Mouse (Mus musculus): ENCODE data around the gene Defb19. TPM values are rescaled to one million over a fixed set of nuclear protein-coding genes. Genes with fewer than 3 reads are reported as not detected.

The Defb19 gene
- polyA plus RNA-seq, 1 experiment from 2014 or later: not detected

GRCm38 (mm10) chr2:152622151-152622550 is 42.0 kb upstream of the Defb19 start:
- H3K27ac ChIP-seq (ENCODE audit: low read length): no peak overlapping the region
- H3K9me3 ChIP-seq (ENCODE audit: control insufficient read depth, low read depth, low read length): no peaks in the 10 kb centered on the region
- H3K4me2 ChIP-seq (replicated peaks; ENCODE audit: low read depth, low read length): no peak overlapping the region
- H3K36me3 ChIP-seq (ENCODE audit: control insufficient read depth, insufficient read depth, low read length): no peaks in the 10 kb centered on the region
- no peak for ATAC-seq (ENCODE audit: insufficient number of reproducible peaks, insufficient read depth, low FRiP score, low read depth)
- WGBS: 89% methylated on average over 13 of the region's 13 CpGs
- H3K4me1 ChIP-seq (ENCODE audit: control insufficient read depth, insufficient read depth, low read length): peaks cover 4% of the 10 kb centered on the region; the same call in 1 of the 2 replicates
- no peak overlapping the region for H3K4me3 ChIP-seq (ENCODE audit: low read depth, low read length)
- no peaks in the 10 kb centered on the region for H3K27me3 ChIP-seq (ENCODE audit: control insufficient read depth, insufficient read depth, low read length)
- no peak overlapping the region for H3K9ac ChIP-seq (replicated peaks; ENCODE audit: low read depth, low read length)

- no peaks in the 10 kb centered on the region for H3K36me3 ChIP-seq (ENCODE audit: control insufficient read depth, insufficient read depth, low read length)
- no peak overlapping the region for H3K4me3 ChIP-seq (ENCODE audit: low read depth, low read length)
- H3K4me2 ChIP-seq (replicated peaks; ENCODE audit: low read depth, low read length): no peak overlapping the region
- WGBS: 70% methylated on average over 9 of the region's 9 CpGs
- H3K27ac ChIP-seq (ENCODE audit: low read length): no peak overlapping the region
- no peaks in the 10 kb centered on the region for H3K9me3 ChIP-seq (ENCODE audit: control insufficient read depth, low read depth, low read length)
- H3K27me3 ChIP-seq (ENCODE audit: control insufficient read depth, insufficient read depth, low read length): no peaks in the 10 kb centered on the region
- H3K4me1 ChIP-seq (ENCODE audit: control insufficient read depth, insufficient read depth, low read length): no peaks in the 10 kb centered on the region
- no peak overlapping the region for H3K9ac ChIP-seq (replicated peaks; ENCODE audit: low read depth, low read length)
- ATAC-seq (ENCODE audit: insufficient number of reproducible peaks, insufficient read depth, low FRiP score, low read depth): no peak
Measured at GRCm38 (mm10) chr2:152620367-152621134, 40.4 kb upstream of the Defb19 start.

GRCm38 (mm10) chr2:152617374-152617773 is 37.3 kb upstream of the Defb19 start:
- no peaks in the 10 kb centered on the region for H3K27me3 ChIP-seq (ENCODE audit: control insufficient read depth, insufficient read depth, low read length)
- no peak for ATAC-seq (ENCODE audit: insufficient number of reproducible peaks, insufficient read depth, low FRiP score, low read depth)
- H3K9ac ChIP-seq (replicated peaks; ENCODE audit: low read depth, low read length): no peak overlapping the region
- H3K36me3 ChIP-seq (ENCODE audit: control insufficient read depth, insufficient read depth, low read length): no peaks in the 10 kb centered on the region
- H3K4me2 ChIP-seq (replicated peaks; ENCODE audit: low read depth, low read length): no peak overlapping the region
- 65% methylated on average over 5 of the region's 5 CpGs for WGBS
- H3K4me1 ChIP-seq (ENCODE audit: control insufficient read depth, insufficient read depth, low read length): no peaks in the 10 kb centered on the region
- no peaks in the 10 kb centered on the region for H3K9me3 ChIP-seq (ENCODE audit: control insufficient read depth, low read depth, low read length)
- no peak overlapping the region for H3K4me3 ChIP-seq (ENCODE audit: low read depth, low read length)
- H3K27ac ChIP-seq (ENCODE audit: low read length): no peak overlapping the region

GRCm38 (mm10) chr2:152616470-152616869 is 36.4 kb upstream of the Defb19 start:
- no peaks in the 10 kb centered on the region for H3K36me3 ChIP-seq (ENCODE audit: control insufficient read depth, insufficient read depth, low read length)
- H3K9ac ChIP-seq (replicated peaks; ENCODE audit: low read depth, low read length): no peak overlapping the region
- no peaks in the 10 kb centered on the region for H3K4me1 ChIP-seq (ENCODE audit: control insufficient read depth, insufficient read depth, low read length)
- 76% methylated on average over 6 of the region's 6 CpGs for WGBS
- no peaks in the 10 kb centered on the region for H3K27me3 ChIP-seq (ENCODE audit: control insufficient read depth, insufficient read depth, low read length)
- no peak overlapping the region for H3K4me2 ChIP-seq (replicated peaks; ENCODE audit: low read depth, low read length)
- no peaks in the 10 kb centered on the region for H3K9me3 ChIP-seq (ENCODE audit: control insufficient read depth, low read depth, low read length)
- no peak overlapping the region for H3K4me3 ChIP-seq (ENCODE audit: low read depth, low read length)
- ATAC-seq (ENCODE audit: insufficient number of reproducible peaks, insufficient read depth, low FRiP score, low read depth): no peak
- H3K27ac ChIP-seq (ENCODE audit: low read length): no peak overlapping the region

GRCm38 (mm10) chr2:152615563-152615962 is 35.5 kb upstream of the Defb19 start:
- H3K27me3 ChIP-seq (ENCODE audit: control insufficient read depth, insufficient read depth, low read length): no peaks in the 10 kb centered on the region
- H3K4me1 ChIP-seq (ENCODE audit: control insufficient read depth, insufficient read depth, low read length): no peaks in the 10 kb centered on the region
- no peak overlapping the region for H3K4me3 ChIP-seq (ENCODE audit: low read depth, low read length)
- H3K36me3 ChIP-seq (ENCODE audit: control insufficient read depth, insufficient read depth, low read length): no peaks in the 10 kb centered on the region
- WGBS: 8% methylated on average over 7 of the region's 7 CpGs
- H3K4me2 ChIP-seq (replicated peaks; ENCODE audit: low read depth, low read length): no peak overlapping the region
- ATAC-seq (ENCODE audit: insufficient number of reproducible peaks, insufficient read depth, low FRiP score, low read depth): no peak
- H3K9me3 ChIP-seq (ENCODE audit: control insufficient read depth, low read depth, low read length): no peaks in the 10 kb centered on the region
- no peak overlapping the region for H3K27ac ChIP-seq (ENCODE audit: low read length)
- H3K9ac ChIP-seq (replicated peaks; ENCODE audit: low read depth, low read length): no peak overlapping the region

- no peak overlapping the region for H3K27ac ChIP-seq (ENCODE audit: low read length)
- H3K9ac ChIP-seq (replicated peaks; ENCODE audit: low read depth, low read length): no peak overlapping the region
- no peak for ATAC-seq (ENCODE audit: insufficient number of reproducible peaks, insufficient read depth, low FRiP score, low read depth)
- no peak overlapping the region for H3K4me3 ChIP-seq (ENCODE audit: low read depth, low read length)
- no peaks in the 10 kb centered on the region for H3K36me3 ChIP-seq (ENCODE audit: control insufficient read depth, insufficient read depth, low read length)
- no peak overlapping the region for H3K4me2 ChIP-seq (replicated peaks; ENCODE audit: low read depth, low read length)
- H3K9me3 ChIP-seq (ENCODE audit: control insufficient read depth, low read depth, low read length): no peaks in the 10 kb centered on the region
- H3K4me1 ChIP-seq (ENCODE audit: control insufficient read depth, insufficient read depth, low read length): 0 out of 2 replicates have a peak, but pooled peaks cover 3% of the 10 kb centered on the region
- WGBS: 29% methylated on average over 8 of the region's 8 CpGs
- H3K27me3 ChIP-seq (ENCODE audit: control insufficient read depth, insufficient read depth, low read length): no peaks in the 10 kb centered on the region
Measured at GRCm38 (mm10) chr2:152612193-152612592, 32.1 kb upstream of the Defb19 start.

- Histone ChIP-seq H3K4me3 (ENCODE audit: low read depth, low read length) (no peak overlapping the region), H3K4me1 (ENCODE audit: control insufficient read depth, insufficient read depth, low read length) (0 out of 2 replicates have a peak, but pooled peaks cover 3% of the 10 kb centered on the region), H3K9ac (replicated peaks; ENCODE audit: low read depth, low read length) (no peak overlapping the region), H3K27ac (ENCODE audit: low read length) (no peak overlapping the region), H3K4me2 (replicated peaks; ENCODE audit: low read depth, low read length) (no peak overlapping the region), H3K9me3 (ENCODE audit: control insufficient read depth, low read depth, low read length) (no peaks in the 10 kb centered on the region), H3K27me3 (ENCODE audit: control insufficient read depth, insufficient read depth, low read length) (no peaks in the 10 kb centered on the region), H3K36me3 (ENCODE audit: control insufficient read depth, insufficient read depth, low read length) (no peaks in the 10 kb centered on the region)
- 88% methylated on average over 1 of the region's 1 CpGs for WGBS
- no peak for ATAC-seq (ENCODE audit: insufficient number of reproducible peaks, insufficient read depth, low FRiP score, low read depth)
Measured at GRCm38 (mm10) chr2:152608719-152609118, 28.6 kb upstream of the Defb19 start.

- no peaks in the 10 kb centered on the region for H3K36me3 ChIP-seq (ENCODE audit: control insufficient read depth, insufficient read depth, low read length)
- no peak overlapping the region for H3K9ac ChIP-seq (replicated peaks; ENCODE audit: low read depth, low read length)
- no peak overlapping the region for H3K4me2 ChIP-seq (replicated peaks; ENCODE audit: low read depth, low read length)
- no peaks in the 10 kb centered on the region for H3K9me3 ChIP-seq (ENCODE audit: control insufficient read depth, low read depth, low read length)
- H3K27ac ChIP-seq (ENCODE audit: low read length): no peak overlapping the region; the same call in 1 of the 2 replicates
- no peaks in the 10 kb centered on the region for H3K27me3 ChIP-seq (ENCODE audit: control insufficient read depth, insufficient read depth, low read length)
- 30% methylated on average over 6 of the region's 6 CpGs for whole genome bisulfite sequencing
- H3K4me1 ChIP-seq (ENCODE audit: control insufficient read depth, insufficient read depth, low read length): 0 out of 2 replicates have a peak, but pooled peaks cover 3% of the 10 kb centered on the region
- 0 out of 2 replicates have a peak, but pooled peaks have one; percentile 21 for ATAC-seq (ENCODE audit: insufficient number of reproducible peaks, insufficient read depth, low FRiP score, low read depth)
- H3K4me3 ChIP-seq (ENCODE audit: low read depth, low read length): no peak overlapping the region
Measured at GRCm38 (mm10) chr2:152607746-152608145, 27.6 kb upstream of the Defb19 start.

Measured in stomach, embryonic 14.5 days (tissue).